Mouse (Mus musculus): Measurements from ENCODE around the gene Col4a6. TPM values are rescaled to one million over a fixed set of nuclear protein-coding genes. Genes with fewer than 3 reads are reported as not detected.

Col4a6 gene
- polyA plus RNA-seq (2011; ENCODE audit: insufficient read depth, insufficient read length, low replicate concordance, missing spikeins) = 0.20 TPM in 1 of 2 replicates, not detected in the other

- H3K4me3 ChIP-seq (replicated peaks; ENCODE audit: control insufficient read depth, low read depth, low read length) = no peak within 1 kb of the TSS
- no peak within 1 kb of the TSS for H3K27ac ChIP-seq (ENCODE audit: control insufficient read depth, insufficient read depth, low read depth, low read length, poor library complexity)
- no peak for TF ChIP-seq POLR2A (IDR thresholded peaks at IDR 0.05; ENCODE audit: borderline replicate concordance, control insufficient read depth, low read depth, low read length)
- no peak for TF ChIP-seq CTCF (IDR thresholded peaks at IDR 0.05; ENCODE audit: control insufficient read depth, insufficient read depth, low read length)
- 21% methylated on average over 16 of the region's 16 CpGs for WGBS
- no peaks in the 10 kb centered on the region for H3K4me1 ChIP-seq (ENCODE audit: control insufficient read depth, insufficient read depth, low read length)
These were observed at the start of gene Col4a6 for GRCm38 (mm10) chrX:141473470-141474302. Col4a6 (minus strand) TSS chrX:141474076.

- Histone ChIP-seq H3K4me1 (ENCODE audit: control insufficient read depth, insufficient read depth, low read length) (no peaks in the 10 kb centered on the region), H3K27ac (ENCODE audit: control insufficient read depth, insufficient read depth, low read depth, low read length, poor library complexity) (no peak overlapping the region), H3K4me3 (replicated peaks; ENCODE audit: control insufficient read depth, low read depth, low read length) (no peak overlapping the region)
- TF ChIP-seq POLR2A (IDR thresholded peaks at IDR 0.05; ENCODE audit: borderline replicate concordance, control insufficient read depth, low read depth, low read length) = no peak
- no peak for TF ChIP-seq CTCF (IDR thresholded peaks at IDR 0.05; ENCODE audit: control insufficient read depth, insufficient read depth, low read length)
- WGBS = 62% methylated on average over 1 of the region's 1 CpGs
These were observed 29.2 kb upstream of the Col4a6 start for GRCm38 (mm10) chrX:141503125-141503524.

GRCm38 (mm10) chrX:141494545-141494944, 20.7 kb upstream of the Col4a6 start:
- WGBS = 74% methylated on average over 4 of the region's 4 CpGs

GRCm38 (mm10) chrX:141475566-141476327, 1.9 kb upstream of the Col4a6 start:
- TF ChIP-seq CTCF (IDR thresholded peaks at IDR 0.05; ENCODE audit: control insufficient read depth, insufficient read depth, low read length) (no peak), POLR2A (IDR thresholded peaks at IDR 0.05; ENCODE audit: borderline replicate concordance, control insufficient read depth, low read depth, low read length) (no peak)
- Histone ChIP-seq H3K4me1 (ENCODE audit: control insufficient read depth, insufficient read depth, low read length) (no peaks in the 10 kb centered on the region), H3K4me3 (replicated peaks; ENCODE audit: control insufficient read depth, low read depth, low read length) (no peak overlapping the region), H3K27ac (ENCODE audit: control insufficient read depth, insufficient read depth, low read depth, low read length, poor library complexity) (no peak overlapping the region)
- 11% methylated on average over 14 of the region's 14 CpGs for WGBS

More at GRCm38 (mm10) chrX:141494545-141494944, 20.7 kb upstream of the Col4a6 start:
- H3K4me1 ChIP-seq (ENCODE audit: control insufficient read depth, insufficient read depth, low read length) = no peaks in the 10 kb centered on the region
- no peak for TF ChIP-seq POLR2A (IDR thresholded peaks at IDR 0.05; ENCODE audit: borderline replicate concordance, control insufficient read depth, low read depth, low read length)
- no peak for TF ChIP-seq CTCF (IDR thresholded peaks at IDR 0.05; ENCODE audit: control insufficient read depth, insufficient read depth, low read length)
- H3K4me3 ChIP-seq (replicated peaks; ENCODE audit: control insufficient read depth, low read depth, low read length) = no peak overlapping the region
- no peak overlapping the region for H3K27ac ChIP-seq (ENCODE audit: control insufficient read depth, insufficient read depth, low read depth, low read length, poor library complexity)

GRCm38 (mm10) chrX:141475110-141475509, 1.2 kb upstream of the Col4a6 start, which contains the start of gene Col4a5:
Col4a5 (plus strand) TSS chrX:141475385.
- 8% methylated on average over 13 of the region's 13 CpGs for WGBS
- TF ChIP-seq POLR2A (IDR thresholded peaks at IDR 0.05; ENCODE audit: borderline replicate concordance, control insufficient read depth, low read depth, low read length) (no peak), CTCF (IDR thresholded peaks at IDR 0.05; ENCODE audit: control insufficient read depth, insufficient read depth, low read length) (no peak)
- Histone ChIP-seq H3K27ac (ENCODE audit: control insufficient read depth, insufficient read depth, low read depth, low read length, poor library complexity) (no peak within 1 kb of the TSS), H3K4me3 (replicated peaks; ENCODE audit: control insufficient read depth, low read depth, low read length) (peak within 1 kb of the TSS; percentile 15), H3K4me1 (ENCODE audit: control insufficient read depth, insufficient read depth, low read length) (no peaks in the 10 kb centered on the region)

- TF ChIP-seq POLR2A (IDR thresholded peaks at IDR 0.05; ENCODE audit: borderline replicate concordance, control insufficient read depth, low read depth, low read length) = no peak
- Histone ChIP-seq H3K4me1 (ENCODE audit: control insufficient read depth, insufficient read depth, low read length) (no peaks in the 10 kb centered on the region), H3K27ac (ENCODE audit: control insufficient read depth, insufficient read depth, low read depth, low read length, poor library complexity) (no peak overlapping the region), H3K4me3 (replicated peaks; ENCODE audit: control insufficient read depth, low read depth, low read length) (no peak overlapping the region)
- WGBS = 71% methylated on average over 1 of the region's 1 CpGs
These were observed 25.9 kb downstream of the Col4a6 start for GRCm38 (mm10) chrX:141447936-141448335.

- WGBS = 47% methylated on average over 2 of the region's 2 CpGs
- Histone ChIP-seq H3K27ac (ENCODE audit: control insufficient read depth, insufficient read depth, low read depth, low read length, poor library complexity) (no peak overlapping the region), H3K4me1 (ENCODE audit: control insufficient read depth, insufficient read depth, low read length) (no peaks in the 10 kb centered on the region), H3K4me3 (replicated peaks; ENCODE audit: control insufficient read depth, low read depth, low read length) (no peak overlapping the region)
- no peak for TF ChIP-seq POLR2A (IDR thresholded peaks at IDR 0.05; ENCODE audit: borderline replicate concordance, control insufficient read depth, low read depth, low read length)
- TF ChIP-seq CTCF (IDR thresholded peaks at IDR 0.05; ENCODE audit: control insufficient read depth, insufficient read depth, low read length) = no peak
These were observed 34.5 kb downstream of the Col4a6 start for GRCm38 (mm10) chrX:141439423-141439822.

GRCm38 (mm10) chrX:141436780-141437179, 37.1 kb downstream of the Col4a6 start:
- no peak overlapping the region for H3K27ac ChIP-seq (ENCODE audit: control insufficient read depth, insufficient read depth, low read depth, low read length, poor library complexity)
- 72% methylated on average over 6 of the region's 6 CpGs for WGBS
- no peak overlapping the region for H3K4me3 ChIP-seq (replicated peaks; ENCODE audit: control insufficient read depth, low read depth, low read length)
- TF ChIP-seq CTCF (IDR thresholded peaks at IDR 0.05; ENCODE audit: control insufficient read depth, insufficient read depth, low read length) (no peak), POLR2A (IDR thresholded peaks at IDR 0.05; ENCODE audit: borderline replicate concordance, control insufficient read depth, low read depth, low read length) (no peak)
- no peaks in the 10 kb centered on the region for H3K4me1 ChIP-seq (ENCODE audit: control insufficient read depth, insufficient read depth, low read length)

Measured in bone marrow, adult 2 months (tissue).